Mouse (Mus musculus) MEL (cell line): Measurements from ENCODE around the gene Zfp740. TPM values are rescaled to one million over a fixed set of nuclear protein-coding genes. Genes with fewer than 3 reads are reported as not detected.

ENCODE experiments used
- DNase-seq: peaks from one replicate; pipeline ENCODE4 v3.0.0; 2011; ENCODE audit warnings: low read depth, low spot score
- H3K27ac ChIP-seq: 2 replicates; pipeline ENCODE4 v1.5.1; 2012; ENCODE audit warnings: low read depth, mild to moderate bottlenecking, control low read depth, low read length, moderate library complexity; ENCODE audit not compliant: control insufficient read depth
- H3K27me3 ChIP-seq, 2 experiments: fragments of 150-350 bp in 1 of 2; sonication (generic) in 1 of 2; 2 replicates each; pipeline ENCODE4 v1.6.1; 2012; ENCODE audit warnings: low read length in 2 of 2, mild to moderate bottlenecking in 2 of 2, improper control_type of control experiment in 1 of 2, moderate library complexity in 1 of 2; ENCODE audit not compliant: insufficient read depth in 2 of 2, control insufficient read depth in 1 of 2
- H3K36me3 ChIP-seq, 2 experiments: 2 replicates each; pipeline ENCODE4 v1.6.1; 2012 to 2014; ENCODE audit warnings: low read length in 2 of 2, improper control_type of control experiment in 1 of 2, inconsistent platforms in 1 of 2, mild to moderate bottlenecking in 1 of 2; ENCODE audit not compliant: insufficient read depth in 2 of 2, control insufficient read depth in 1 of 2
- H3K4me1 ChIP-seq, 2 experiments: fragments of 150-350 bp in 1 of 2; sonication (generic) in 1 of 2; 2 replicates each; pipeline ENCODE4 v1.6.1; 2012; ENCODE audit warnings: low read length in 2 of 2, improper control_type of control experiment in 1 of 2, mild to moderate bottlenecking in 1 of 2; ENCODE audit not compliant: insufficient read depth in 2 of 2, control insufficient read depth in 1 of 2
- H3K4me3 ChIP-seq, 2 experiments: fragments of 150-350 bp in 1 of 2; sonication (generic) in 1 of 2; 2 replicates each; pipeline ENCODE4 v1.5.1; 2012; ENCODE audit warnings: low read depth in 2 of 2, low read length in 2 of 2, mild to moderate bottlenecking in 2 of 2, moderate library complexity in 2 of 2, control low read depth in 1 of 2, improper control_type of control experiment in 1 of 2; ENCODE audit not compliant: control insufficient read depth in 1 of 2, insufficient read depth in 1 of 2
- H3K79me2 ChIP-seq: 2 replicates; pipeline ENCODE4 v1.6.1; 2012; ENCODE audit warnings: mild to moderate bottlenecking, low read length, moderate library complexity; ENCODE audit not compliant: control insufficient read depth, poor library complexity, insufficient read depth
- H3K9ac ChIP-seq: 2 replicates; pipeline ENCODE4 v1.6.1; 2012; ENCODE audit warnings: low read depth, mild to moderate bottlenecking, control low read depth, low read length, moderate library complexity; ENCODE audit not compliant: control insufficient read depth, poor library complexity, severe bottlenecking
- H3K9me3 ChIP-seq: fragments of 150-350 bp; sonication (generic); replicated peaks from 2 replicates; pipeline ENCODE4 v1.6.1; 2012; ENCODE audit warnings: mild to moderate bottlenecking, low read length, improper control_type of control experiment, moderate library complexity; ENCODE audit not compliant: insufficient read depth
- BHLHE40 ChIP-seq: IDR thresholded peaks from 2 replicates; pipeline ENCODE4 v1.6.1; 2012; ENCODE audit warnings: low read depth, mild to moderate bottlenecking, inconsistent platforms, low read length, improper control_type of control experiment, borderline replicate concordance
- CHD2 ChIP-seq: IDR thresholded peaks from 2 replicates; pipeline ENCODE4 v1.6.1; 2011; ENCODE audit warnings: low read length, improper control_type of control experiment
- CTCF ChIP-seq, 3 experiments: IDR thresholded peaks in 2 of 3; conservative IDR thresholded peaks in 1 of 3; 2 replicates each; pipeline ENCODE4 v1.5.1; 2011 to 2012; ENCODE audit warnings: low read length in 3 of 3, low read depth in 2 of 3, mild to moderate bottlenecking in 2 of 3, improper control_type of control experiment in 1 of 3, inconsistent platforms in 1 of 3, mixed read lengths in 1 of 3, moderate library complexity in 1 of 3; ENCODE audit not compliant: control insufficient read depth in 1 of 3, insufficient read depth in 1 of 3, poor library complexity in 1 of 3, severe bottlenecking in 1 of 3
- JUND ChIP-seq: IDR thresholded peaks from 2 replicates; pipeline ENCODE4 v1.6.1; 2011; ENCODE audit warnings: low read depth, mild to moderate bottlenecking, improper control_type of control experiment, low read length
- KAT2A ChIP-seq: conservative IDR thresholded peaks from 2 replicates; pipeline ENCODE4 v1.6.1; 2012; ENCODE audit warnings: low read depth, low read length, improper control_type of control experiment, inconsistent platforms
- MAFK ChIP-seq: IDR thresholded peaks from 2 replicates; pipeline ENCODE4 v1.6.1; 2011; ENCODE audit warnings: low read depth, mild to moderate bottlenecking, low read length, improper control_type of control experiment, borderline replicate concordance
- MAZ ChIP-seq: IDR thresholded peaks from 2 replicates; pipeline ENCODE4 v1.6.1; 2012; ENCODE audit warnings: low read depth, mild to moderate bottlenecking, inconsistent platforms, low read length, improper control_type of control experiment
- MXI1 ChIP-seq: IDR thresholded peaks from 2 replicates; pipeline ENCODE4 v1.6.1; 2011; ENCODE audit warnings: mild to moderate bottlenecking, low read depth, low read length, improper control_type of control experiment
- POLR2AphosphoS2 ChIP-seq: IDR thresholded peaks from 2 replicates; pipeline ENCODE4 v1.6.1; 2011; ENCODE audit warnings: low read length, improper control_type of control experiment
- POLR2AphosphoS5 ChIP-seq: IDR thresholded peaks from 2 replicates; pipeline ENCODE4 v1.6.1; 2012; ENCODE audit warnings: low read depth, borderline replicate concordance, mild to moderate bottlenecking, inconsistent platforms, low read length, moderate library complexity, mixed read lengths
- RAD21 ChIP-seq: IDR thresholded peaks from 2 replicates; pipeline ENCODE4 v1.6.1; 2011; ENCODE audit warnings: mild to moderate bottlenecking, low read depth, low read length, improper control_type of control experiment
- SIN3A ChIP-seq: IDR thresholded peaks from 2 replicates; pipeline ENCODE4 v1.6.1; 2012; ENCODE audit warnings: low read length, improper control_type of control experiment, inconsistent platforms
- SMC3 ChIP-seq: IDR thresholded peaks from 2 replicates; pipeline ENCODE4 v1.6.1; 2011; ENCODE audit warnings: low read depth, low read length, improper control_type of control experiment
- TCF12 ChIP-seq: IDR thresholded peaks from 2 replicates; pipeline ENCODE4 v1.6.1; 2014; ENCODE audit warnings: low read depth, mild to moderate bottlenecking, inconsistent platforms, low read length, improper control_type of control experiment, moderate library complexity
- USF2 ChIP-seq, 2 experiments: IDR thresholded peaks; 2 replicates each; pipeline ENCODE4 v1.6.1; 2011 to 2012; ENCODE audit warnings: improper control_type of control experiment in 2 of 2, low read length in 2 of 2, borderline replicate concordance in 1 of 2, inconsistent platforms in 1 of 2, low read depth in 1 of 2, mild to moderate bottlenecking in 1 of 2; ENCODE audit not compliant: insufficient read depth in 1 of 2
- ZC3H11A ChIP-seq: IDR thresholded peaks from 2 replicates; pipeline ENCODE4 v1.6.1; 2012; ENCODE audit warnings: low read depth, mild to moderate bottlenecking, inconsistent platforms, low read length, improper control_type of control experiment
- ZKSCAN1 ChIP-seq: IDR thresholded peaks from 2 replicates; pipeline ENCODE4 v1.6.1; 2012; ENCODE audit warnings: low read depth, mild to moderate bottlenecking, inconsistent platforms, low read length, improper control_type of control experiment, moderate library complexity
- ZNF384 ChIP-seq: IDR thresholded peaks from 2 replicates; pipeline ENCODE4 v1.6.1; 2012; ENCODE audit warnings: low read depth, mild to moderate bottlenecking, inconsistent platforms, low read length, improper control_type of control experiment
- polyA plus RNA-seq, 2 experiments: library from polyadenylated mRNA; stranded (reverse) in 1 of 2; unstranded in 1 of 2; fragments of >175 nt in 1 of 2; fragments of >200 nt in 1 of 2; gene quantifications; 2 replicates each; pipeline versions ENCODE4 v1.2.1 to v1.2.4; 2012; ENCODE audit warnings: low replicate concordance in 2 of 2, low read depth in 1 of 2; ENCODE audit not compliant: insufficient read length in 2 of 2, insufficient read depth in 1 of 2, missing spikeins in 1 of 2
- total RNA-seq: library from RNA; depleted of rRNA; stranded (reverse); fragments of 300-350 nt; gene quantifications from 2 replicates; pipeline ENCODE4 v1.2.3, GENCODE M21; 2012; rRNA removed

Zfp740 gene
- total and polyA plus RNA-seq, 3 experiments, result 39.9 to 50.1 TPM; not detected in 1

- Histone ChIP-seq H3K9me3 (no peaks in the 10 kb centered on the region), H3K79me2 (no peaks in the 10 kb centered on the region), H3K36me3 (no peaks in the 10 kb centered on the region), H3K27me3 (peaks cover 41 to 56% of the 10 kb centered on the region in 2 experiments), H3K27ac (no peak overlapping the region), H3K4me1 (no peaks in the 10 kb centered on the region), H3K9ac (no peak overlapping the region)
- DNase-seq, result no peak
- TF ChIP-seq MAFK (no peak), CHD2 (no peak), ZKSCAN1 (no peak), RAD21 (no peak), ZNF384 (no peak), ZC3H11A (no peak), POLR2AphosphoS5 (no peak), SIN3A (no peak), JUND (no peak), BHLHE40 (no peak), MAZ (no peak), USF2 (IDR thresholded peaks at IDR 0.05; ENCODE audit: borderline replicate concordance in 1 of 2, insufficient read depth in 1 of 2, low read depth in 1 of 2, low read length in 2 of 2) (no peak), KAT2A (no peak), SMC3 (no peak), CTCF (IDR thresholded peaks at IDR 0.05 in 2 of 3, conservative IDR thresholded peaks at IDR 0.05 in 1 of 3; ENCODE audit: control insufficient read depth in 1 of 3, insufficient read depth in 1 of 3, low read depth in 2 of 3, low read length in 3 of 3, poor library complexity in 1 of 3, severe bottlenecking in 1 of 3) (no peak), MXI1 (no peak), TCF12 (no peak), POLR2AphosphoS2 (no peak)
- TF ChIP-seq, all 39 proteins: peak for 0
- H3K4me3 ChIP-seq, result no peak overlapping the region
Observed at GRCm38 (mm10) chr15:102263037-102263436, 60.0 kb downstream of the Zfp740 start.

Other genes with a start within 250 kb of the Zfp740 start
- 0.08 and 0.13 TPM in 2 replicates for gene Krt78, start 249.0 kb upstream of the Zfp740 start, total RNA-seq
- gene Krt78, start 249.0 kb upstream of the Zfp740 start, polyA plus RNA-seq, result under 1 TPM in 1 of 2 experiments, not detected in 1; 0.17 TPM
- 0.69 and 0.75 TPM in 2 replicates for gene Krt8, start 198.8 kb upstream of the Zfp740 start, total RNA-seq
- gene Krt8, start 198.8 kb upstream of the Zfp740 start, polyA plus RNA-seq, result under 1 TPM in 1 of 2 experiments, not detected in 1; 0.93 TPM
- 0.08 TPM in 1 of 2 replicates, not detected in the other for gene Krt18, start 175.1 kb upstream of the Zfp740 start, total RNA-seq
- not detected for gene Krt18, start 175.1 kb upstream of the Zfp740 start, polyA plus RNA-seq
- 561 and 633 TPM in 2 replicates for gene Eif4b, start 129.5 kb upstream of the Zfp740 start, total RNA-seq
- 100 to 1,000 TPM; 464 to 790 TPM for gene Eif4b, start 129.5 kb upstream of the Zfp740 start, polyA plus RNA-seq
- 0.16 and 0.42 TPM in 2 replicates for gene Tns2, start 102.8 kb upstream of the Zfp740 start, total RNA-seq
- 1 to 10 TPM in 1 of 2 experiments, not detected in 1; 3.1 TPM for gene Tns2, start 102.8 kb upstream of the Zfp740 start, polyA plus RNA-seq
- 26.5 and 29.3 TPM in 2 replicates for gene Spryd3, start 67.0 kb upstream of the Zfp740 start, total RNA-seq
- 10 to 100 TPM in 1 of 2 experiments, not detected in 1; 35.4 TPM for gene Spryd3, start 67.0 kb upstream of the Zfp740 start, polyA plus RNA-seq
- gene Igfbp6, start 58.9 kb upstream of the Zfp740 start, total RNA-seq, result 0.65 and 1.1 TPM in 2 replicates
- 1 to 10 TPM in 1 of 2 experiments, not detected in 1; 1.8 TPM for gene Igfbp6, start 58.9 kb upstream of the Zfp740 start, polyA plus RNA-seq
- gene Soat2, start 52.7 kb upstream of the Zfp740 start, total RNA-seq, result 20.0 and 31.0 TPM in 2 replicates
- gene Soat2, start 52.7 kb upstream of the Zfp740 start, polyA plus RNA-seq, result 10 to 100 TPM in 1 of 2 experiments, not detected in 1; 44.8 TPM
- gene Csad, start 1.5 kb downstream of the Zfp740 start, total RNA-seq, result 4.1 and 5.3 TPM in 2 replicates
- gene Csad, start 1.5 kb downstream of the Zfp740 start, polyA plus RNA-seq, result 10 to 100 TPM in 1 of 2 experiments, not detected in 1; 10.5 TPM
- gene Itgb7, start 28.7 kb downstream of the Zfp740 start, total RNA-seq, result 7.4 TPM in 2 replicates
- gene Itgb7, start 28.7 kb downstream of the Zfp740 start, polyA plus RNA-seq, result 10 to 100 TPM in 1 of 2 experiments, not detected in 1; 15.2 TPM
- 0.39 and 0.59 TPM in 2 replicates for gene Rarg, start 54.3 kb downstream of the Zfp740 start, total RNA-seq
- gene Rarg, start 54.3 kb downstream of the Zfp740 start, polyA plus RNA-seq, result 1 to 10 TPM in 1 of 2 experiments, not detected in 1; 5.8 TPM
- not detected in 2 replicates for gene Gm9918, start 67.3 kb downstream of the Zfp740 start, total RNA-seq
- under 1 TPM in 1 of 2 experiments, not detected in 1; 0.04 TPM for gene Gm9918, start 67.3 kb downstream of the Zfp740 start, polyA plus RNA-seq
- 49.7 and 56.3 TPM in 2 replicates for gene Mfsd5, start 76.2 kb downstream of the Zfp740 start, total RNA-seq
- 100 to 1,000 TPM in 1 of 2 experiments, 10 to 100 TPM in 1; 83.6 to 115 TPM for gene Mfsd5, start 76.2 kb downstream of the Zfp740 start, polyA plus RNA-seq
- 49.8 and 52.5 TPM in 2 replicates for gene Espl1, start 93.0 kb downstream of the Zfp740 start, total RNA-seq
- gene Espl1, start 93.0 kb downstream of the Zfp740 start, polyA plus RNA-seq, result 100 to 1,000 TPM in 1 of 2 experiments, 10 to 100 TPM in 1; 94.1 to 142 TPM
- gene Pfdn5, start 122.9 kb downstream of the Zfp740 start, total RNA-seq, result 290 and 302 TPM in 2 replicates
- gene Pfdn5, start 122.9 kb downstream of the Zfp740 start, polyA plus RNA-seq, result 1,000 to 10,000 TPM in 1 of 2 experiments, 100 to 1,000 TPM in 1; 465 to 7,439 TPM
- 126 and 140 TPM in 2 replicates for gene Myg1, start 128.5 kb downstream of the Zfp740 start, total RNA-seq
- gene Myg1, start 128.5 kb downstream of the Zfp740 start, polyA plus RNA-seq, result 100 to 1,000 TPM; 135 to 292 TPM
- 48.7 and 61.5 TPM in 2 replicates for gene Aaas, start 147.5 kb downstream of the Zfp740 start, total RNA-seq
- 100 to 1,000 TPM in 1 of 2 experiments, not detected in 1; 205 TPM for gene Aaas, start 147.5 kb downstream of the Zfp740 start, polyA plus RNA-seq
- gene Sp7, start 163.9 kb downstream of the Zfp740 start, total RNA-seq, result not detected in 2 replicates
- gene Sp7, start 163.9 kb downstream of the Zfp740 start, polyA plus RNA-seq, result not detected
- gene Sp1, start 202.9 kb downstream of the Zfp740 start, total RNA-seq, result 16.3 and 22.0 TPM in 2 replicates
- gene Sp1, start 202.9 kb downstream of the Zfp740 start, polyA plus RNA-seq, result 10 to 100 TPM; 47.2 to 92.3 TPM
- 6.9 and 8.0 TPM in 2 replicates for gene Amhr2, start 242.1 kb downstream of the Zfp740 start, total RNA-seq
- gene Amhr2, start 242.1 kb downstream of the Zfp740 start, polyA plus RNA-seq, result 10 to 100 TPM in 1 of 2 experiments, not detected in 1; 22.7 TPM